Mouse (Mus musculus): ENCODE measurements around the gene Gsto1. TPM values are rescaled to one million over a fixed set of nuclear protein-coding genes. Genes with fewer than 3 reads are reported as not detected.

Gsto1 gene
- polyA plus RNA-seq, 2 experiments, result 71.3 to 132 TPM

DNA sequence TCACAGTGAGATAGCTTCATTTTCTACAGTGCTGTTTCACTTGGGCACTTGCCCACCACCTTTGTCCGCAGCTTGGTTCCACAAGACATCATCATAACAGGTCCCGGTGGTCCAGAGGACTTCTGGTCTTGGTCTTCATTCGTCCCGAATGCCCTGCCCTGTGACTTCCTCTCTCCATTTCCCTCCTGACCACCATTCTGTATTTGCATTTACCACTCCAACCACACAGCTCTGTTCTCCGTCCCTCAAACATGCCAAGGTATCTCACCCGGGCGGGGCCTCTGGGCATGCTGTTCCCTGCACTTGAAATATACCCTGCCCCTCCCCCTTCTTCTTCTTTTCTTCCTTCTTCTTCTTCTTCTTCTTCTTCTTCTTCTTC is 33.3 kb upstream of the Gsto1 start:
- no peak for DNase-seq (ENCODE audit: low spot score)
- Histone ChIP-seq H3K4me1 (ENCODE audit: control insufficient read depth, insufficient read depth, low read length) (0 out of 2 replicates have a peak, but pooled peaks cover 2% of the 10 kb centered on the region), H3K36me3 (ENCODE audit: control insufficient read depth, insufficient read depth, low read length) (no peaks in the 10 kb centered on the region), H3K9ac (ENCODE audit: low read depth, low read length, severe bottlenecking) (no peak overlapping the region), H3K4me2 (replicated peaks; ENCODE audit: low read depth, low read length, severe bottlenecking) (no peak overlapping the region), H3K4me3 (replicated peaks; ENCODE audit: low read length) (no peak overlapping the region), H3K9me3 (ENCODE audit: control insufficient read depth, low read length) (no peaks in the 10 kb centered on the region), H3K27ac (replicated peaks; ENCODE audit: low read depth, low read length) (no peak overlapping the region), H3K27me3 (ENCODE audit: control insufficient read depth, insufficient read depth, low read length) (no peaks in the 10 kb centered on the region)
- ATAC-seq (ENCODE audit: low FRiP score, low read depth), result no peak
- 55% methylated on average over 7 of the region's 7 CpGs for WGBS
- TF ChIP-seq POLR2A (IDR thresholded peaks at IDR 0.05; ENCODE audit: borderline replicate concordance, extremely low read depth, insufficient read depth, insufficient read length), result no peak

DNA sequence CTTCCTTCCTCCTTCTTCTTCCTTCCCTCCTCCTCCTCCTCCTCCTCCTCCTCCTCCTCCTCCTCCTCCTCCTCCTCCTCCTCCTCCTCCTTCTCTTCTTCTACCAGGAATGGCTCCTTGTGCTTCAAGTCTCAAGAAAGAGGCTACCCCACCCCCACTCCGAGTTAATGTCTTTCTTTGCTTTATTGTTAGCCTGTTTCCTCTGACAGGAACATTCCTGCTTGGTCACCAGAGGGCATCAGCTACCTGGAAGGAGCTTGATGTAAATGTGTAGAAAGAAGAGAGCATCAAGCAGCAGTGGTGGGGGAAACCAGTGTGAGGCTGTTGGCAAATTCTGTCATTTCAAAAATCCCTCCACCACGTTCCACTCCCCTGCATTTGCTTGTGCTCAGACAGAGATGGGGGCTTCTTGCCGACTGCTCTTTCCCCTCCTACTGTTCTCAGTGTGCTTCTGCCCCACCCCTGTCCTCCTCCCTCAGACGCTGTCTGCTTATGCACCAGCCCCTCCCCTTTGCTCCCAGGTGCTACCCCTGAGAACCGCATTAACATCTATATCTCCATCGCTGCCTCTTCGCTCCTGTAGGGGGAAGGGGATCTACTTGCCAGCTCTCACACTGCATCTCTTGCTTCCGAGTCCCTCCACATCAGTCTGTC is 32.5 kb upstream of the Gsto1 start:
- Histone ChIP-seq H3K4me1 (ENCODE audit: control insufficient read depth, insufficient read depth, low read length) (0 out of 2 replicates have a peak, but pooled peaks cover 2% of the 10 kb centered on the region), H3K9me3 (ENCODE audit: control insufficient read depth, low read length) (no peaks in the 10 kb centered on the region), H3K9ac (ENCODE audit: low read depth, low read length, severe bottlenecking) (no peak overlapping the region), H3K36me3 (ENCODE audit: control insufficient read depth, insufficient read depth, low read length) (no peaks in the 10 kb centered on the region), H3K27ac (replicated peaks; ENCODE audit: low read depth, low read length) (no peak overlapping the region), H3K27me3 (ENCODE audit: control insufficient read depth, insufficient read depth, low read length) (no peaks in the 10 kb centered on the region), H3K4me2 (replicated peaks; ENCODE audit: low read depth, low read length, severe bottlenecking) (no peak overlapping the region), H3K4me3 (replicated peaks; ENCODE audit: low read length) (no peak overlapping the region)
- WGBS, result 16% methylated on average over 8 of the region's 8 CpGs
- TF ChIP-seq POLR2A (IDR thresholded peaks at IDR 0.05; ENCODE audit: borderline replicate concordance, extremely low read depth, insufficient read depth, insufficient read length), result no peak
- DNase-seq (ENCODE audit: low spot score) (peak; percentile 50), ATAC-seq (ENCODE audit: low FRiP score, low read depth) (no peak)

- Histone ChIP-seq H3K9ac (ENCODE audit: low read depth, low read length, severe bottlenecking) (no peak overlapping the region), H3K27ac (replicated peaks; ENCODE audit: low read depth, low read length) (no peak overlapping the region), H3K4me3 (replicated peaks; ENCODE audit: low read length) (no peak overlapping the region), H3K4me1 (ENCODE audit: control insufficient read depth, insufficient read depth, low read length) (0 out of 2 replicates have a peak, but pooled peaks cover 2% of the 10 kb centered on the region), H3K36me3 (ENCODE audit: control insufficient read depth, insufficient read depth, low read length) (no peaks in the 10 kb centered on the region), H3K9me3 (ENCODE audit: control insufficient read depth, low read length) (no peaks in the 10 kb centered on the region), H3K4me2 (replicated peaks; ENCODE audit: low read depth, low read length, severe bottlenecking) (no peak overlapping the region), H3K27me3 (ENCODE audit: control insufficient read depth, insufficient read depth, low read length) (no peaks in the 10 kb centered on the region)
- DNase-seq (ENCODE audit: low spot score) (no peak), ATAC-seq (ENCODE audit: low FRiP score, low read depth) (no peak)
- no peak for TF ChIP-seq POLR2A (IDR thresholded peaks at IDR 0.05; ENCODE audit: borderline replicate concordance, extremely low read depth, insufficient read depth, insufficient read length)
- 74% methylated on average over 5 of the region's 5 CpGs for WGBS
These were observed 30.7 kb upstream of the Gsto1 start for GRCm38 (mm10) chr19:47824026-47824425.

DNA sequence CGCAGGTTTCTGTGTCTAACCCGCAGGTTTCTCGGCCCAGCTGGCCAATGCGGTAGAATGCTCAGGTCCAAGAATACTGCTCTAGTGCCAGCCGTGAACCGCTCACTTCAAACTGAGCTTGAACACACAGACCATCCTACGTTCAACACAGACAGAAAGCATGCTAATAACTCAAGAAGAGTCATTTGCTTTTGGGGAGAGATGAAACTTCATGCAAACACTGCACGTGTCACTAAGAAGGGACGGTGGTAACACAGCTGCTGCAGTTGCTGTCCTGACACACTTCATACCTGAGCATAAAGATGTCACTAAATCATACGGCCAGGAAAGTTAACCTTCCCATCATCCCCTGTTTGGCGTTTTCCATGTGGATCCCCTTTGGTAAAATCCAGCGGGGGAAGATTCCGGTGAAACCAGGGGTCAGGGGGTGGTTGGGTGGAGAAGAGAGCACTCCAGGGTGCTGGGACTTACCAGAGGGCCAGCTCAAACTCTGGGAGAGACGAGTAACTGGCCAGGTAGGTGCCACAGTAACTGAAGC is 24.8 kb upstream of the Gsto1 start:
- no peak overlapping the region for H3K4me3 ChIP-seq (replicated peaks; ENCODE audit: low read length)
- no peak for DNase-seq (ENCODE audit: low spot score)
- no peaks in the 10 kb centered on the region for H3K27me3 ChIP-seq (ENCODE audit: control insufficient read depth, insufficient read depth, low read length)
- 80% methylated on average over 14 of the region's 14 CpGs for WGBS
- no peaks in the 10 kb centered on the region for H3K36me3 ChIP-seq (ENCODE audit: control insufficient read depth, insufficient read depth, low read length)
- no peak overlapping the region for H3K4me2 ChIP-seq (replicated peaks; ENCODE audit: low read depth, low read length, severe bottlenecking)
- no peaks in the 10 kb centered on the region for H3K9me3 ChIP-seq (ENCODE audit: control insufficient read depth, low read length)
- H3K4me1 ChIP-seq (ENCODE audit: control insufficient read depth, insufficient read depth, low read length), result no peaks in the 10 kb centered on the region
- no peak for TF ChIP-seq POLR2A (IDR thresholded peaks at IDR 0.05; ENCODE audit: borderline replicate concordance, extremely low read depth, insufficient read depth, insufficient read length)
- no peak for ATAC-seq (ENCODE audit: low FRiP score, low read depth)
- H3K27ac ChIP-seq (replicated peaks; ENCODE audit: low read depth, low read length), result no peak overlapping the region
- H3K9ac ChIP-seq (ENCODE audit: low read depth, low read length, severe bottlenecking), result no peak overlapping the region

- no peak overlapping the region for H3K9ac ChIP-seq (ENCODE audit: low read depth, low read length, severe bottlenecking)
- no peak overlapping the region for H3K4me2 ChIP-seq (replicated peaks; ENCODE audit: low read depth, low read length, severe bottlenecking)
- ATAC-seq (ENCODE audit: low FRiP score, low read depth) (no peak), DNase-seq (ENCODE audit: low spot score) (no peak)
- no peak overlapping the region for H3K27ac ChIP-seq (replicated peaks; ENCODE audit: low read depth, low read length)
- 91% methylated on average over 8 of the region's 8 CpGs for WGBS
- no peaks in the 10 kb centered on the region for H3K27me3 ChIP-seq (ENCODE audit: control insufficient read depth, insufficient read depth, low read length)
- no peaks in the 10 kb centered on the region for H3K4me1 ChIP-seq (ENCODE audit: control insufficient read depth, insufficient read depth, low read length)
- no peak overlapping the region for H3K4me3 ChIP-seq (replicated peaks; ENCODE audit: low read length)
- no peaks in the 10 kb centered on the region for H3K36me3 ChIP-seq (ENCODE audit: control insufficient read depth, insufficient read depth, low read length)
- no peaks in the 10 kb centered on the region for H3K9me3 ChIP-seq (ENCODE audit: control insufficient read depth, low read length)
- no peak for TF ChIP-seq POLR2A (IDR thresholded peaks at IDR 0.05; ENCODE audit: borderline replicate concordance, extremely low read depth, insufficient read depth, insufficient read length)
These were observed 23.7 kb upstream of the Gsto1 start for GRCm38 (mm10) chr19:47831111-47831510.

Data from limb, embryonic 14.5 days (tissue).